Mouse (Mus musculus) testis, adult 2 months (tissue): ENCODE measurements around the gene Tmem132b.

Experiments
- CTCF ChIP-seq: fragments of 200-500 bp; IDR thresholded peaks from 2 replicates; pipeline ENCODE4 v1.5.1; 2012; ENCODE audit warnings: low read depth, mild to moderate bottlenecking, inconsistent platforms, low read length, moderate library complexity; ENCODE audit not compliant: control insufficient read depth, insufficient read depth, insufficient replicate concordance
- POLR2A ChIP-seq: fragments of 200-500 bp; IDR thresholded peaks from 2 replicates; pipeline ENCODE4 v1.6.1; 2012; ENCODE audit warnings: low read depth, mild to moderate bottlenecking, inconsistent platforms, low read length, moderate library complexity; ENCODE audit not compliant: control insufficient read depth

DNA sequence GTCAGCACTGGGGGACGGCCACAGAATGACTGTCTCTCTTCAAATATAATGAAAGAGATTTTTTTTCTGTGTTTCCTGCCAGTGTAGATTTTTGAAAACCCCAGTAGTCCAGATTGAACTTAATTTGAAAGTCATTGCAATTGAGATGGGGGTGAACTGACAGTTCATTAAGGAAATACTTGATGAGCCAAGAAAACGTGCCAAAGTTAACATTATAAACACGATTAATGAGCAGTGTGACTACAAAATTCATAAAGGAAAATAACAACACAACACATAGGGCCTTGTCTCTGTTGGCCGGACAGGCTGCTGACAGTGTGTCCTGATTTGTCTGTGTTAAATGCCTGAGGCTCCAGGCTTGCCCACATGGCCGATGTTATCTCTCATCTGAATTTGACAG is 276.3 kb downstream of the Tmem132b start:
- no peak for TF ChIP-seq POLR2A
- no peak for TF ChIP-seq CTCF
